Mouse (Mus musculus) left cerebral cortex, adult 2 months (tissue): Measurements from ENCODE around the gene Nbr1. TPM values are rescaled to one million over a fixed set of nuclear protein-coding genes. Genes with fewer than 3 reads are reported as not detected.

Source experiments
- DNase-seq, 2 experiments: peaks; one replicate each; pipeline ENCODE4 v3.0.0; 2021 to 2022; ENCODE audit warnings: low spot score in 2 of 2, mixed read lengths in 1 of 2; ENCODE audit errors: extremely low spot score in 1 of 2
- H3K27ac ChIP-seq: fragments of 200-600 bp; 2 replicates; pipeline ENCODE4 v1.8.1; 2022
- H3K4me3 ChIP-seq: fragments of 200-600 bp; 2 replicates; pipeline ENCODE4 v1.8.1; 2022
- CTCF ChIP-seq: fragments of 200-600 bp; IDR thresholded peaks from 2 replicates; pipeline ENCODE4 v1.8.1; 2022; ENCODE audit warnings: antibody characterized with exemption, mild to moderate bottlenecking, moderate library complexity
- intact Hi-C: fragments of 180-260 bp; cut with DNase I; formaldehyde crosslinking; loops from one replicate; pipeline ENCODE4 v1.15.1; 2025
- long read RNA-seq, 2 experiments: library from polyadenylated mRNA; stranded (forward); transcript quantifications; one replicate each; pipeline ENCODE4 v2.0.0; 2021; ENCODE audit warnings: borderline mapping rate in 2 of 2
- total RNA-seq, 2 experiments: library from RNA; stranded (reverse); gene quantifications; 2 replicates each; pipeline ENCODE4 v1.2.3; 2021

The Nbr1 gene
- total RNA-seq, result 100 to 1,000 TPM; 136 to 137 TPM
- long read RNA-seq, experiment 1, full-length matches to known transcripts, result 64 of 104 reads
- long read RNA-seq, experiment 1, partial matches to known transcripts, result 21 of 104 reads
- long read RNA-seq, experiment 1, other reads (novel, unspliced or antisense), result 19 of 104 reads
- long read RNA-seq, experiment 2, full-length matches to known transcripts, result 44 of 87 reads
- long read RNA-seq, experiment 2, partial matches to known transcripts, result 27 of 87 reads
- long read RNA-seq, experiment 2, other reads (novel, unspliced or antisense), result 16 of 87 reads

DNA sequence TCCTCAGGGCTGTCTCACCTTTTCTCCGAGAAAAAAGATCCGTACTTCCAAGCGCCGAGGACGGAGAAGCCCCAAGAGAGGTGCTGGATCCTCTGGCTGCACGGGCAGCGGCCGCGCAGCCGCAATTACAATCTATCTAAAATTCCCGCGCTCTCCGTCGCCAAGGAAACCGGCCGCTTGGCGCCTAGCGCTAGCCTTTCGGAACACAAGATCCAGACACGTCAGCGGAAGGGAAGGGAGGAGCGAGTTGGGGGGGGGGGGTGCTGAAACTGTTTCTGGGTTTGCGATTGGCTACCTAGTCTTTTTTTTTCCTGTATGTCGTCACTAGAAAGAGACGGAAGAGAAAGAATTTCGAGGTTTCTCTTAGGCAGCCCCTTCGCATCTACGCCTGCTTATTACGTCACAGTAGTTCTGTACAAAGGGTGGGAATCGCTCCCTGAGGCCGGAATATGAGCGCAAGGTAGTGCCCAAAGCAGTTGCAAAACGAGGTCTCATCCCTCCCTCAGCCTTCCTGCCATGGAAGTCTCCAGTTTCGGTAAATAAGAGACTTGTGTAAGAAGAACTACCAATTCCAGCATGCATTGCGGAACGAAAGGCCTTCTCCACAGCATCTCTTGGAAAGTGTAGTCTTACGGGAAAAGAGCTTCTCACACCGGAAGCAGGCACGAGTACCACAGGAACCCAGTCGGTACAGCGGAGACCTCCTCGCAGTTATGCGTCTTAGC, at the start of gene Nbr1, which contains the start of gene Brca1:
Gene Nbr1 (plus strand): TSS at position 399 of the 725 bp plus-strand sequence.
Gene Brca1 (minus strand): TSS at position 205 of the 725 bp plus-strand sequence.
- TF ChIP-seq CTCF, result no peak; the same call in 1 of the 2 replicates
- H3K27ac ChIP-seq, result peak within 1 kb of the TSS; percentile 100
- peak; percentile 78 to 88 for DNase-seq
- H3K4me3 ChIP-seq, result peak within 1 kb of the TSS; percentile 85
- intact Hi-C loops, result loop anchor here (1.0 to 2.0 kb wide), 3 partner anchors 83 to 125 kb away; partner anchors contain the start of gene Rpl27

DNA sequence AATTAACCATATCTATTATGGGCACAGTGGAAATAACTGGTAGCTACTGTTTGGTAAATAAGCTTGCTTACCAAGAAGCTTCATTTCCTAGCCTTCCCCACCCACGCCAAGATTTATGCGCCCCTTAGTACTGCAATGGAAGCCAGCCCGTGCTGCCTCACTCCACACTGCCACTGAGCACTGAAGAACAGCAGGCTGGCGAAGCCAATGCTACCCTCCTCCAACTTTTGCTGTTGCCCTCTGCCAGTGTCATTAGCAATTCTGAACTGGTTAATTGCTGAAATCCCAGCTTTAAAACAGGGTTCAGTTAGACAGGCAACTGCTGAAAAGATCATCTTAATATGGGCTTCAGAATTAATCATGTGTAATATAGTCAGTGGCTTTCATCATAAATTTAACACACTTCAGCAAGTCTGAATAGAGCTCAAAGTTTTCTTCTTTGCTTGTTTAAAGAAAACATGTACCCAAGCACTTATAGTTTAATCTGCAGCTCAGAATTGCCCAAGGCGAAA, 45.6 kb upstream of the Nbr1 start:
- intact Hi-C loops, result no loop called here
- no peak overlapping the region for H3K27ac ChIP-seq
- TF ChIP-seq CTCF, result no peak
- no peak overlapping the region for H3K4me3 ChIP-seq
- DNase-seq, result no peak

DNA sequence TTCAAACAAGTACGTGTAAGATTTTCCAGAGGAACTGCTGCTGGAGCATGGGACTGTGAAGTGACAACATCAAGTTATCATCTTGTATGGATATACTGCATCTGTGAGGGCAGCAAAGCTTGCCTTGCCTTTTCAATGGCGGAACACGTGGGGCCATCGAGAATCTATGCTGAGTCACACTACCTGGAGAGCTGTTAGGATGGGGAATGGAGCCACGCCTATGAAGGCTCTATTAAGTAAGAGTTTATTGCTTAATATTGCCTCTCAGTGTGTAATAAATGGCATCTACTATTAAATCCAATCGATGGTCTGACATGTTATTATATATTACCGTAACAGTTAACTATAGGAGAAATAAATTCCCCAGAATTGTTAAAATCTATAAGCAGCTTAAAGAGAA, 44.9 kb upstream of the Nbr1 start:
- Histone ChIP-seq H3K4me3 (no peak overlapping the region), H3K27ac (no peak overlapping the region)
- intact Hi-C loops, result no loop called here
- TF ChIP-seq CTCF, result no peak
- DNase-seq, result no peak

DNA sequence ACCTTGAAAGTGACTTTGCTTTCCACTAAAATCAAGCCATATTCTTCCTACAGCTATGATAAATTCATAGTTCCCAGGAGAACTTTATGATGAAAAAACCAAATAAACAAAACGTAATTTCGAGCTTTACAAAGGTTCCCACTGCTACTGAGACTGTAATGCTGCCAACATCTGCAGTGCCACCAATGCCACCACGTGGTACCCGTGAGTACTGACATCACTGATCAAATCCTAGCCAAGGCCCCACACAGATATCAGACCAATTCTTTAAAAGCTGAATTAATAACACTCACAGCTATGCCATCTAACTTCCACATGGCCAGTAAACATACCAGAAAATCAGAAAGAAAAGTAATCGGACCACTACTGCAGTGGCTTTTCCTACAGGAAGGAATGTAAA, 33.0 kb upstream of the Nbr1 start:
- no peak for DNase-seq
- peak; percentile 49 for TF ChIP-seq CTCF
- intact Hi-C loops, result loop anchor here (2.0 kb wide), 1 partner anchor 52 kb away; the partner anchor contains the start of gene Vat1
- no peak overlapping the region for H3K4me3 ChIP-seq
- no peak overlapping the region for H3K27ac ChIP-seq

DNA sequence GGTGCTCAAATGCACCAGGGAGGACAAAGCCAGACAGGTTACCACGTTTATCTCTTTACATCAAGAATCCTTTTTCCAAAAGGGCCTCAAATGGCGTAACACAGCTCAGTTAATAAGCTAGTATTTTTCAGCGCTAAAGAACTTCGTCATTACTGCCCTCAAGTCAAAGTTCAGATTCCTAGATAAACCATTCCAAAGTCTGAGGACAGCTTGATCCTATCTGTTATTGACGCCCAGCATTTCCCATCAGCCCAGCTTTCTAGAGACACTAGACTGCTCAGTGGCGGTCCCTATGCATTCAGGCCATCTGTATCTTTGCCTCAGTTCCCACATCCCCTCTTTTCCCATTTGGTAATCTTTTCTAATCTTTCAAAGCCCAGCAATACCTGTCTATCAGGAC, 32.6 kb upstream of the Nbr1 start:
- no peak overlapping the region for H3K27ac ChIP-seq
- intact Hi-C loops, result loop anchor here (2.0 kb wide), 1 partner anchor 53 kb away; the partner anchor contains the start of gene Vat1
- no peak for TF ChIP-seq CTCF
- no peak overlapping the region for H3K4me3 ChIP-seq
- no peak for DNase-seq

DNA sequence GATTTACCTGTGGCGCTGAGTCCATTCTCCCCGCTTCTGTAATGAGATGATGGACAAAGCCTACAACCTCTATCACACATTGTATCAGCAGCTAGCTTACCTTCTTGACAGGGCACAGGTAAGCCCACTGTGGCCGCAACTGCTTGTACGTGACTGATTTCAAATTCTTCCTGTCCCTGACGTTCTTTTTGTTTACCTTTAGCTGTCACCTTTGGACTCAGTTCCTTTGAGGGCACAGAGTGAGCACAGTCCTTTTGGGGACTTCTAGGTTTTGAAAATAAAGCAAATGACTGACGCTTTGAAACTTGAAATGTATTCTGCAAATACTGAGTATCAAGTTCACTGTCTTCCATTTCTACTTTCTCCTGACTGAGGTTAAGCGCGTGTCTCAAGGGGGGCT, 27.5 kb upstream of the Nbr1 start:
- Histone ChIP-seq H3K27ac (no peak overlapping the region), H3K4me3 (no peak overlapping the region)
- DNase-seq, result no peak
- no peak for TF ChIP-seq CTCF
- intact Hi-C loops, result loop anchor here (10.0 kb wide), 1 partner anchor 160 kb away; the partner anchor contains the start of gene G6pc

DNA sequence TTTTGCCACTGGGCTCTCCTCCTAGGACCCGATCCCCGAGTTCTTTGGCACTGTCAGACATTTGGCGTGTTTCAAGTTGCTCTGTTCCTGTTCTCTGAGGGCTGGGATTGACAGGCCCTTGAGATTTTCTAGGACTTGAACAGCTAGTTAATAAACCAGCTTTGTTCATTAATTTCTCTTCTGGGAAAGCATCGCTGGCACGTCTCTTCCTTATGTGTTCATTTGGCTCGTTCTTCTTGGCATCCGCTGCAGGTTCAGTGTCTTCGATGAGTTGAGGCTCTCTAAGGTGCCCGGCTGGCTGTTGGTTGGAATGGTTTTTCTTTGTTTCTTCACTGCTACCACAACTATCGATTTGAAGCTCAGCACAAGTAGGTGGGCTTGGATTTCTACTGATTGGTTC, 26.9 kb upstream of the Nbr1 start:
- DNase-seq, result no peak
- H3K27ac ChIP-seq, result no peak overlapping the region
- no peak for TF ChIP-seq CTCF
- no peak overlapping the region for H3K4me3 ChIP-seq
- intact Hi-C loops, result loop anchor here (10.0 kb wide), 1 partner anchor 160 kb away; the partner anchor contains the start of gene G6pc

DNA sequence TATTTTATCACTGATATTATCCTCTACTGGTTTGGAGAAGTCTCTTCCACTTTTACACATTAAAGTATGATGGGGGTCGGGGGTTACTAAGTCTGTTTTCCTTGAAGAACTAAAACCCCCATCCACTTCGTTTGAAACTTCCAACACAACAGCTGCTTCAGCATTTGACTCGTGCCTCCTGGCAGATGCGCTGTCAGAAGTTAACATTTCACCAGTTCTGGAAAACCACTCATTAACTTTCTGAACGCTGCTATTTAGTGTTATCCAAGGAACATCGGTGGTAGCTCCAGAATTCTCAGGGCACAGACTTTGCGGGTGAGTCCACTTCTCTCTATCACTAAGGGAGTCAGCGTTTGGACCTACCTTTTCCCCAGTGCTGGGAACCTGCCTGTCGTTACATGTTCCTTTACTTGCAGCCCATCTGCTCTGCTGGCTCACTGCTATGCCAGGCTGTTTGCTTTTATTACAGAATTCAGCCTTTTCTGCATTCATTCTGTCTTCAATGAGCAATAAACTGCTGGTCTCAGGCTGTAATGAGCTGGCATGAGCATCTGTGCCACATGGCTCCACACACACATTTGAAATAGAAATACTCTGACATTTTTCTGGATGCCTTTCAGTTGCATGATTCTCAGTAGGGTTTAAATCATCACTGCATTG, 25.9 kb upstream of the Nbr1 start:
- intact Hi-C loops, result loop anchor here (10.0 kb wide), 1 partner anchor 161 kb away; the partner anchor contains the start of gene G6pc
- Histone ChIP-seq H3K4me3 (no peak overlapping the region), H3K27ac (no peak overlapping the region)
- DNase-seq, result peak in 1 of 2 experiments; percentile 10
- no peak for TF ChIP-seq CTCF

DNA sequence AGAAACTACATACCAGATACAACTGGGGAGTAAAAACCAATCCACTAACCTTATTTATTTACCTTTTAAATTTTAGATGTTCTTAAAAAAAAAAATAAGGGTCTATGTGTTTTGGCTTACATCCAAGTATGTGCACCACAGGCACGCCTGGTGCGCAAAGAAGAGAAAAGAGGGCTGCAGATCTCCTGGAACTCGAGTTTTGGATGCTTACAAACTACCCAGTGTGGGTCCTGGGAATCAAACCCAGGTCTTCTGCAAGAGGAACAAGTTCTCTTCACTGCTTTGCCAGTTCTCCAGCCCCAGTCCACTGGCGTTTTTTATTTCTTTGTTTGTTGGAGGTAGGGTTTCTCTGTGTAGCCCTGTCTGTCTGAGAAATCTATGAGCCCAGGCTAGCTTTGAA, 25.3 kb upstream of the Nbr1 start:
- intact Hi-C loops, result loop anchor here (10.0 kb wide), 1 partner anchor 162 kb away; the partner anchor contains the start of gene G6pc
- no peak for DNase-seq
- no peak for TF ChIP-seq CTCF
- Histone ChIP-seq H3K27ac (no peak overlapping the region), H3K4me3 (no peak overlapping the region)

DNA sequence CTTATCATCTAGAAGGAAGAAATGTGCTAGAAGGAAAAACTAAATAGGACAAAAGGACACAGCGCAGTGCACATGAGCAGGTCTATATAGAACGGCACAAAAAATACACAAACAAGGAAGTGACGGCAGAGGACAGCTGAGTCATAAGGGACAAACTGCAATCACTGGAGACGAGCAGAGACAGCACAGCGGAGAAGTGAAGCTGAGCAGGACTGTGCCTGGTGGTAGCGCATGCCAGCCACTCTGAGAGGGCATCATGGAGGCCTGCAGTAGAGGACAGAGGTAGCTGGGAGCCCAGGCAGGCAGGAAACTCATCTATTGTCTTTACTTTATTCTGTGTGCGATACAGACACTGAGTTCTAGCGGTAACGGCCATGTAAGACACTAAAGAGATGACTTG, 8.4 kb upstream of the Nbr1 start:
- DNase-seq, result no peak
- no peak for TF ChIP-seq CTCF
- intact Hi-C loops, result loop anchor here (2.0 kb wide), 1 partner anchor 77 kb away; the partner anchor contains the start of gene Vat1
- H3K4me3 ChIP-seq, result no peak overlapping the region
- H3K27ac ChIP-seq, result no peak overlapping the region

DNA sequence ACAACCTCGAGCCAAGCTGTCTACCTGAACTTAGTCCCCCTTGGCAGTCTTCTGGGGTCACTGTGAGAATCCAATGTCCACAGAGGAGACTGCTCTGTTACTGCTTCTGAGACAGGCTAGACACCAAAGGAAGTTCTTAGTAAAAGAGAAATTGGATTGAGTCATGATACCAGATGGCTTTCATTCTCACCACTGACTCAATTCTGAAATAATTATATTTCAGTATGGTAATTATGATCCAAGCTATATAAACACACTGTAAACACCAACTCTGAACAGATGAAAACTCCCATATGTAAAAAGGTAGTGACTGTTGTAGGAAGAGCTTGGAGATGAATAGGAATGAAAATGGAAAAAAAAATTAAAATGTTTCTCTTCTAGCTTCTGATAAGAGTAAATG, 7.8 kb upstream of the Nbr1 start:
- TF ChIP-seq CTCF, result no peak
- Histone ChIP-seq H3K27ac (no peak overlapping the region), H3K4me3 (no peak overlapping the region)
- intact Hi-C loops, result no loop called here
- DNase-seq, result no peak
